Mouse (Mus musculus): ENCODE results near the gene Gal3st1.

- no peak for TF ChIP-seq POLR2A (IDR thresholded peaks at IDR 0.05; ENCODE audit: control insufficient read depth, extremely low read depth, insufficient read depth, low read length, poor library complexity)
- no peak for TF ChIP-seq CTCF (IDR thresholded peaks at IDR 0.05; ENCODE audit: borderline replicate concordance, control insufficient read depth, extremely low read depth, insufficient read depth, low read length, poor library complexity)
Measured at GRCm38 (mm10) chr11:3999547-3999946, 16.1 kb downstream of the Gal3st1 start.
